Mouse (Mus musculus): ENCODE data around the gene Tlr9. TPM values are rescaled to one million over a fixed set of nuclear protein-coding genes. Genes with fewer than 3 reads are reported as not detected.

Gene Tlr9
- polyA plus RNA-seq, 1 experiment from 2014 or later: 0.07 TPM

DNA sequence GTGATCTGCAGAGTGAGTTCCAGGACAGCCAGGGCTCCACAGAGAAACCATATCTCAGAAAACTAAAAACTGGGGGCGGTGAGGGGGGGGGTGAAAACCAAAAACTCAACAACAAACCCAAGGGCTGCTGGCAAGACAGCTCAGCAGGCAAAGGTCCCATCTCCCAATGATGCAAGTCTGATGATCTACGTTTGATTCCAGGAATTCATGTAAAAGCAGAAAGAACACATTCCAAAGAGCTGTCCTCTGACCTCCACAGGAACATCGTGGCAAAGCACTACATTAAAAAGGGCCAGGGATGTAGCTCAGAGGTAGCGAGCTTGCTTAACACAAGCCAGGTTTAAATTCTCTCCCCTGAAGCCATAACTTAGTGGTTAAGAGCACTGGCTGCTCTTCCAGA, 48.3 kb downstream of the Tlr9 start:
- no peak overlapping the region for H3K4me2 ChIP-seq (replicated peaks)
- H3K36me3 ChIP-seq: no peaks in the 10 kb centered on the region
- H3K27me3 ChIP-seq: no peaks in the 10 kb centered on the region
- no peak overlapping the region for H3K9ac ChIP-seq
- 0 out of 2 replicates have a peak, but pooled peaks cover 7% of the 10 kb centered on the region for H3K4me1 ChIP-seq
- ATAC-seq (ENCODE audit: insufficient number of reproducible peaks, low FRiP score, low TSS enrichment, low read depth): no peak
- WGBS: 48% methylated on average over 4 of the region's 4 CpGs
- no peak overlapping the region for H3K27ac ChIP-seq (replicated peaks)
- no peak overlapping the region for H3K4me3 ChIP-seq (replicated peaks)
- no peaks in the 10 kb centered on the region for H3K9me3 ChIP-seq (replicated peaks)

DNA sequence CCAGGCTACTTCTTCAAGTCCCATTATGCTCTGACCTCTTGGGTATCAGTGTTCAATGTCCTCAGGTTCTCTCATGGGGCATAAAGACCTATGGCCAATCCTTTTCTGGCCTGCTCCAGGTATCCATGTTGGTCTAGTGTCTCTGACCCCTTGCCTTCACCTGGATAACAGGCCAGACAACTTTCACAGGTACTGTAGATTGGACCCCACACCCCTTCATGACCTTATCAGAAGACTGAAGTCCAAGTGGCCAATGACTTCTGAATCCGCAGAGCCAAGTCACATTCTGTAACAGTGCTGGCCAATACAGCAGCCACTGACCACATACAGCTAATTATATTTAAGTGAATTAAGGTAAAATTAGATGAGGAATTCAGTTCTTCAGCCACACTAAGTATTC, 49.9 kb downstream of the Tlr9 start:
- no peaks in the 10 kb centered on the region for H3K27me3 ChIP-seq
- WGBS: 95% methylated on average over 1 of the region's 1 CpGs
- no peak overlapping the region for H3K9ac ChIP-seq
- 0 out of 2 replicates have a peak, but pooled peaks cover 4% of the 10 kb centered on the region for H3K4me1 ChIP-seq
- ATAC-seq (ENCODE audit: insufficient number of reproducible peaks, low FRiP score, low TSS enrichment, low read depth): no peak
- H3K4me3 ChIP-seq (replicated peaks): no peak overlapping the region
- H3K4me2 ChIP-seq (replicated peaks): no peak overlapping the region
- no peaks in the 10 kb centered on the region for H3K36me3 ChIP-seq
- no peaks in the 10 kb centered on the region for H3K9me3 ChIP-seq (replicated peaks)
- no peak overlapping the region for H3K27ac ChIP-seq (replicated peaks)

DNA sequence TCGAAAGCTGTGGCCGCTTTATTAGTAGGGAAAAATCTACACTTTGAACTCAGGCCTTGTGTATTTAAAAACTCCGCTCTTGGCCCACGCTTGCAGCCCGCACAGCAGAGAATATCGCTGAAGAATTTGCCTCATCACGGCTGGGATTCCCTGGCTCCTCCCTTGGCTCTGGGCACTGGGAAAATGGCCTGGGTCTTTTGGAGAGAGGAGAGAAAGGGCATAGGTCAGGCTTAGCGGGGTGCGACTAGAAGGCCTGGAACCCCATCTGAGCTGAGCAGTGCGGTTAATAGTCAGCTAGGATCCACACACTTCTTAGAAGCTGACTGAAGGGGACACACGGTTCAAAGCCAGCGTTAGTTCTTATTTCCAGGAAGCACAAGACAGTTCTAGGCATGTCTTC, 50.9 kb downstream of the Tlr9 start:
- WGBS: 85% methylated on average over 12 of the region's 12 CpGs
- no peak overlapping the region for H3K4me2 ChIP-seq (replicated peaks)
- H3K4me1 ChIP-seq: 0 out of 2 replicates have a peak, but pooled peaks cover 4% of the 10 kb centered on the region
- H3K27ac ChIP-seq (replicated peaks): no peak overlapping the region
- H3K9me3 ChIP-seq (replicated peaks): no peaks in the 10 kb centered on the region
- no peak overlapping the region for H3K4me3 ChIP-seq (replicated peaks)
- no peak overlapping the region for H3K9ac ChIP-seq
- no peaks in the 10 kb centered on the region for H3K27me3 ChIP-seq
- no peak for ATAC-seq (ENCODE audit: insufficient number of reproducible peaks, low FRiP score, low TSS enrichment, low read depth)
- no peaks in the 10 kb centered on the region for H3K36me3 ChIP-seq

DNA sequence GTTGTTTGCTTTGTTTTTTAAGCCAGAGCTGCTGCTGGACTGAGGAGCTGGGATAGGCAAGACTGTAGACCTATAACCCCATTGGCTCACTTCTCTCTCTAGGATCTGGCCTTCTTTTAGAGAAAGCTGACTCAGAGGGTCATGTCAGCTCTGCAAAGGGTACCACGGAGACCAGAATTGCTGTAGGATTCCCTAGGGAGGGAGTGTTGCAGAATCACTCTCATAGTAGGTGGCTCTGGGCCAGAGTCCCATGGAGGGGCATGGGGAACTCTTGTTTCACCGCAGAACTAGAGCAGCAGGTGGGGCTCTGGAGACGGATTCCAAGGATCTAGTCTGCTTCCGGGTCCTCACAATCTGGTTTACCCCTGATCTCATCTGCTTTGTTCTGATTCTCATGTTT, 51.4 kb downstream of the Tlr9 start:
- WGBS: 67% methylated on average over 4 of the region's 4 CpGs
- Histone ChIP-seq H3K9ac (no peak overlapping the region), H3K9me3 (replicated peaks) (no peaks in the 10 kb centered on the region), H3K4me1 (0 out of 2 replicates have a peak, but pooled peaks cover 4% of the 10 kb centered on the region), H3K4me3 (replicated peaks) (no peak overlapping the region), H3K27me3 (no peaks in the 10 kb centered on the region), H3K27ac (replicated peaks) (no peak overlapping the region), H3K36me3 (no peaks in the 10 kb centered on the region), H3K4me2 (replicated peaks) (no peak overlapping the region)
- no peak for ATAC-seq (ENCODE audit: insufficient number of reproducible peaks, low FRiP score, low TSS enrichment, low read depth)

DNA sequence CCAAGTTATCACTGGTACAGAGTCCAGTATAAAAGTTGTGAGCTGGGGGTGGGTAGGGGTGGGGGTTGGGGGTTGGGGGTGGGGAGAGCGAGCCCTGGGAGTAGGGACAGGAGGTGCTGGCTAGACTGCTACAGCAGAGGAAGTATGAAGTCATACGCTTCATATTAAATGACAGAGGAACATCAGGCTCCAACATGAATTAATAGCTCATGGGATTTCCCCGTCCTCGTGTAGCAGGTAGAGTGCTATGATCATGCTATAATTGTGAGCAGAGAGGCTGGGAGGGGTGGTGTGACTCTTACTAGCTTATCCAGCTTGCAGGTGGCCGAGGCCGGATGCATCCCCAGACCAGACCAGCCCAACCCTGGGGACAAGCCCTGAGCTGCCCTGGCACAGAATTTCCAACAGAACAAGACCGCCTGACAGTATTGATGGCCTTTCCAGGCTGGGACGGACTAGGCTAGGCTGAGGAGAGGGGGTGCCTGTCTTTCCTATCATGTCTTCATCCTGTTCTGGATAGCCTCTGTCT, 52.3 kb downstream of the Tlr9 start:
- H3K4me1 ChIP-seq: 0 out of 2 replicates have a peak, but pooled peaks cover 4% of the 10 kb centered on the region

DNA sequence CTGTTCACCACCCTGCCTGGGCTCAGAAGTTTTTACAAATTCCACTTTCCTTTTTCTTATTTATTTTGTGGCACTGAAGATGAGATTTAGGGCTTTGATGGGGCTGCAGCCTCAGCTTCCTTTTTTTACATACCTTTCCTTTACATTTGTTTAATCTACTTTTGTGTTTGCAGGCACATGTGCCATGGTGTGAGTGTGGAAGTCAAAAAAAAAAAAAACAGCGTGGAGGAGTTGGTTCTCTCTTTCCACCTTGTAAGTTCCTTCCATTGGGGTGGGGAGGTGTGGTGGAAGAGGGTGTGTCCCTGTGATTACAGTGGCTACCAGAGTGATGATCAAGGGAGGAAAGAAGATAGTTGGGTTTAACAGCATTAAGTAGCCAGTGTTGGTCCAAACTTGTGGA, 53.4 kb downstream of the Tlr9 start:
- no peak overlapping the region for H3K9ac ChIP-seq
- no peak overlapping the region for H3K4me2 ChIP-seq (replicated peaks)
- no peak for ATAC-seq (ENCODE audit: insufficient number of reproducible peaks, low FRiP score, low TSS enrichment, low read depth)
- H3K9me3 ChIP-seq (replicated peaks): no peaks in the 10 kb centered on the region
- WGBS: 68% methylated on average over 1 of the region's 1 CpGs
- no peak overlapping the region for H3K4me3 ChIP-seq (replicated peaks)
- H3K27me3 ChIP-seq: no peaks in the 10 kb centered on the region
- 0 out of 2 replicates have a peak, but pooled peaks cover 5% of the 10 kb centered on the region for H3K4me1 ChIP-seq
- no peaks in the 10 kb centered on the region for H3K36me3 ChIP-seq
- H3K27ac ChIP-seq (replicated peaks): no peak overlapping the region

More for the DNA sequence above, 52.3 kb downstream of the Tlr9 start:
- Histone ChIP-seq H3K27me3 (no peaks in the 10 kb centered on the region), H3K4me2 (replicated peaks) (no peak overlapping the region), H3K4me3 (replicated peaks) (no peak overlapping the region), H3K9me3 (replicated peaks) (no peaks in the 10 kb centered on the region), H3K36me3 (no peaks in the 10 kb centered on the region), H3K9ac (no peak overlapping the region), H3K27ac (replicated peaks) (no peak overlapping the region)
- ATAC-seq (ENCODE audit: insufficient number of reproducible peaks, low FRiP score, low TSS enrichment, low read depth): no peak
- WGBS: 52% methylated on average over 8 of the region's 8 CpGs

MicroRNAs encoded within 50 kb of the gene (microRNA counts, 519-probe panel; counts per million panel counts)
- microRNA mmu-let-7g: 4,628 counts per million, percentile 98 among the panel's probes with 10 or more counts

Small RNAs within 50 kb of the gene (microRNA-seq; reads per million reads assigned to microRNA genes)
- 57,226 reads per million, percentile 99 among the genes with 10 or more reads in this experiment for gene Mirlet7g (ENCODE audit: borderline number of aligned reads)

Other genes with a start within 250 kb of the Tlr9 start
- 0.39 and 0.59 TPM in 2 replicates for gene Col6a4, start 125.8 kb upstream of the Tlr9 start, polyA plus RNA-seq (2015; fragmentation: Nextera tagmentation; extraction: Ambion mirVana)
- gene Glyctk, start 64.5 kb upstream of the Tlr9 start, polyA plus RNA-seq (2015; fragmentation: Nextera tagmentation; extraction: Ambion mirVana): 2.9 and 3.0 TPM in 2 replicates
- 22.3 and 24.2 TPM in 2 replicates for gene Wdr82, start 51.7 kb upstream of the Tlr9 start, polyA plus RNA-seq (2015; fragmentation: Nextera tagmentation; extraction: Ambion mirVana)
- gene Ppm1m, start 22.9 kb upstream of the Tlr9 start, polyA plus RNA-seq (2015; fragmentation: Nextera tagmentation; extraction: Ambion mirVana): 55.8 and 57.1 TPM in 2 replicates
- gene Twf2, start 19.5 kb upstream of the Tlr9 start, polyA plus RNA-seq (2015; fragmentation: Nextera tagmentation; extraction: Ambion mirVana): 57.2 and 64.1 TPM in 2 replicates
- 107 and 109 TPM in 2 replicates for gene Alas1, start 26.1 kb downstream of the Tlr9 start, polyA plus RNA-seq (2015; fragmentation: Nextera tagmentation; extraction: Ambion mirVana)
- gene Poc1a, start 58.5 kb downstream of the Tlr9 start, polyA plus RNA-seq (2015; fragmentation: Nextera tagmentation; extraction: Ambion mirVana): 22.4 and 32.8 TPM in 2 replicates
- 42.3 and 44.2 TPM in 2 replicates for gene Dusp7, start 146.0 kb downstream of the Tlr9 start, polyA plus RNA-seq (2015; fragmentation: Nextera tagmentation; extraction: Ambion mirVana)
- 943 and 957 TPM in 2 replicates for gene Rpl29, start 206.9 kb downstream of the Tlr9 start, polyA plus RNA-seq (2015; fragmentation: Nextera tagmentation; extraction: Ambion mirVana)
- gene Acy1, start 215.7 kb downstream of the Tlr9 start, polyA plus RNA-seq (2015; fragmentation: Nextera tagmentation; extraction: Ambion mirVana): 40.6 and 43.7 TPM in 2 replicates
- 34.7 and 44.1 TPM in 2 replicates for gene Abhd14b, start 224.9 kb downstream of the Tlr9 start, polyA plus RNA-seq (2015; fragmentation: Nextera tagmentation; extraction: Ambion mirVana)
- 75.6 and 87.0 TPM in 2 replicates for gene Abhd14a, start 225.1 kb downstream of the Tlr9 start, polyA plus RNA-seq (2015; fragmentation: Nextera tagmentation; extraction: Ambion mirVana)
- gene Pcbp4, start 230.7 kb downstream of the Tlr9 start, polyA plus RNA-seq (2015; fragmentation: Nextera tagmentation; extraction: Ambion mirVana): 115 and 117 TPM in 2 replicates
- 0.57 and 0.64 TPM in 2 replicates for gene Gpr62, start 243.3 kb downstream of the Tlr9 start, polyA plus RNA-seq (2015; fragmentation: Nextera tagmentation; extraction: Ambion mirVana)